Comparison of ENCODE assay signal across 8 mouse cellular contexts in genomic region chr2:106973332-106973958, GRCm38 (mm10). TPM values are rescaled to one million over a fixed set of nuclear protein-coding genes. Genes with fewer than 3 reads are reported as not detected.
A peak's percentile ranks its signal among the peaks of the same experiment; 100 is the strongest.
DNase-seq lines count a peak whose midpoint lies in the region; ATAC-seq and TF ChIP-seq lines count a peak whose summit lies in the region.

No protein-coding gene starts in this region.

- TF ChIP-seq RAD21 in CH12.LX (IDR thresholded peaks at IDR 0.05; ENCODE audit: low read depth, low read length): no peak

- in situ Hi-C loops in CH12.LX (cut with MboI; ENCODE audit: low pct_ligation_motif_present, low pct_unique_long_range_greater_than_20kb, low sequenced_read_pairs): loop anchor here (25.0 kb wide), 1 partner anchor 611 kb away; no protein-coding TSS in a partner anchor

- no peak for TF ChIP-seq POLR2A in CH12.LX (IDR thresholded peaks at IDR 0.05; ENCODE audit: low read depth, low read length)

- H3K27me3 ChIP-seq in CH12.LX (replicated peaks): no peaks in the 10 kb centered on the region
- no peaks in the 10 kb centered on the region for H3K27me3 ChIP-seq in forebrain, embryonic 13.5 days
- no peaks in the 10 kb centered on the region for H3K27me3 ChIP-seq in liver, embryonic 13.5 days

- no peak for TF ChIP-seq EP300 in CH12.LX (IDR thresholded peaks at IDR 0.05; ENCODE audit: low read length)

- peaks cover 51% of the 10 kb centered on the region for H3K79me2 ChIP-seq in CH12.LX (replicated peaks; ENCODE audit: control insufficient read depth, extremely low read depth, insufficient read depth, poor library complexity, severe bottlenecking)

- no peaks in the 10 kb centered on the region for H3K9me3 ChIP-seq in CH12.LX (replicated peaks; ENCODE audit: low read length)
- no peaks in the 10 kb centered on the region for H3K9me3 ChIP-seq in forebrain, embryonic 13.5 days (replicated peaks)
- H3K9me3 ChIP-seq in liver, embryonic 13.5 days (replicated peaks): no peaks in the 10 kb centered on the region

- H3K4me2 ChIP-seq in CH12.LX (ENCODE audit: insufficient read depth, low read depth, poor library complexity, severe bottlenecking): peak overlapping the region; percentile 94
- peak overlapping the region; percentile 67 for H3K4me2 ChIP-seq in forebrain, embryonic 13.5 days
- peak overlapping the region; percentile 70 for H3K4me2 ChIP-seq in liver, embryonic 13.5 days

- 66% methylated on average over 17 of the region's 17 CpGs for WGBS in forebrain, embryonic 13.5 days
- WGBS in liver, embryonic 13.5 days (ENCODE audit: insufficient replicate concordance): 45% methylated on average over 17 of the region's 17 CpGs

- H3K4me3 ChIP-seq in CH12.LX (replicated peaks in 1 of 3; ENCODE audit: low read depth in 2 of 3, low read length in 2 of 3, poor library complexity in 1 of 3): peak overlapping the region; percentile 86 to 96 (median 92)
- H3K4me3 ChIP-seq in forebrain, embryonic 13.5 days: peak overlapping the region; percentile 87
- peak overlapping the region; percentile 79 for H3K4me3 ChIP-seq in liver, embryonic 13.5 days (replicated peaks)

- ATAC-seq in forebrain, embryonic 13.5 days: peak; percentile 14; the same call in 1 of the 2 replicates
- no peak for ATAC-seq in liver, embryonic 13.5 days (ENCODE audit: low read depth)
- no peak for ATAC-seq in frontal cortex, adult (ENCODE audit: low TSS enrichment)

- H3K36me3 ChIP-seq in CH12.LX (replicated peaks in 1 of 2; ENCODE audit: control insufficient read depth in 1 of 2, insufficient read depth in 1 of 2, low read length in 1 of 2): peaks cover 8 to 28% of the 10 kb centered on the region in 2 experiments
- H3K36me3 ChIP-seq in forebrain, embryonic 13.5 days (ENCODE audit: poor library complexity, severe bottlenecking): peaks cover 8% of the 10 kb centered on the region
- peaks cover 8% of the 10 kb centered on the region; the same call in 1 of the 2 replicates for H3K36me3 ChIP-seq in liver, embryonic 13.5 days

- dilution Hi-C loops in CH12.LX (cut with MboI; ENCODE audit: extremely low pct_ligation_motif_present, extremely low pct_unique_long_range_greater_than_20kb, low sequenced_read_pairs): no loop called here

- H3K9ac ChIP-seq in CH12.LX (ENCODE audit: insufficient read depth, low read depth): peak overlapping the region; percentile 88
- H3K9ac ChIP-seq in forebrain, embryonic 13.5 days: peak overlapping the region; percentile 92
- H3K9ac ChIP-seq in liver, embryonic 13.5 days: peak overlapping the region; percentile 85

- H3K4me1 ChIP-seq in CH12.LX (ENCODE audit: control insufficient read depth in 1 of 2, insufficient read depth in 2 of 2): peaks cover 14 to 48% of the 10 kb centered on the region in 2 experiments
- H3K4me1 ChIP-seq in forebrain, embryonic 13.5 days: peaks cover 18% of the 10 kb centered on the region
- H3K4me1 ChIP-seq in liver, embryonic 13.5 days (replicated peaks): peaks cover 17% of the 10 kb centered on the region

- TF ChIP-seq CTCF in CH12.LX (conservative IDR thresholded peaks at IDR 0.05 in 1 of 2, IDR thresholded peaks at IDR 0.05 in 1 of 2; ENCODE audit: low read depth in 2 of 2, low read length in 2 of 2): no peak

- DNase-seq in heart, adult 11 months: peak; percentile 85
- DNase-seq in heart, postnatal 10 days: no peak
- peak; percentile 21 for DNase-seq in CH12.LX (ENCODE audit: extremely low read depth)
- DNase-seq in liver, embryonic 13.5 days: no peak
- no peak for DNase-seq in frontal cortex, postnatal 36 days (ENCODE audit: low spot score in 2 of 2)
- no peak for DNase-seq in urinary bladder, postnatal 36 days (ENCODE audit: low spot score in 2 of 2)

- intact Hi-C loops in heart, postnatal 10 days (cut with DNase I): no loop called here

- H3K27ac ChIP-seq in CH12.LX (ENCODE audit: insufficient read depth, low read depth): peak overlapping the region; percentile 11; the same call in 1 of the 2 replicates
- H3K27ac ChIP-seq in forebrain, embryonic 13.5 days: no peak overlapping the region
- 0 out of 2 replicates have a peak overlapping the region, but pooled peaks have one; percentile 9 for H3K27ac ChIP-seq in liver, embryonic 13.5 days

TF ChIP-seq in CH12.LX, 34 proteins besides CTCF, POLR2A, EP300 and RAD21:
- TF ChIP-seq CHD2 (IDR thresholded peaks at IDR 0.05; ENCODE audit: low read length) (0 out of 2 replicates have a peak, but pooled peaks have one; percentile 10), CHD1 (IDR thresholded peaks at IDR 0.05; ENCODE audit: low read depth, low read length) (peak; percentile 57), JUN (IDR thresholded peaks at IDR 0.05; ENCODE audit: insufficient read depth, low read depth, low read length) (no peak)

RNA-seq across cellular contexts. Expression of gene Arl14ep, which starts 0.8 kb away (rescaled TPM):
- total RNA-seq in heart, postnatal 10 days (2021): 10 to 100 TPM; 15.1 to 18.5 TPM
- total RNA-seq in CH12.LX (2012; rRNA removed) (44.8 and 61.0 TPM in 2 replicates), CH12.LX (2014; rRNA removed) (76.0 and 84.1 TPM in 2 replicates)
- polyA plus RNA-seq in CH12.LX (2012; ENCODE audit: insufficient read length, low read depth): 54.3 and 55.2 TPM in 2 replicates
- 40.2 and 43.4 TPM in 2 replicates for polyA plus RNA-seq in forebrain, embryonic 13.5 days (2015; fragmentation: Nextera tagmentation; extraction: Ambion mirVana)
- polyA plus RNA-seq in liver, embryonic 13.5 days (2015; fragmentation: Nextera tagmentation; extraction: Ambion mirVana): 9.8 and 11.6 TPM in 2 replicates

Comparison
In these comparisons a context has a peak if more than half of its experiments do, and no peak if none do; other contexts are left out.
1. DNase-seq: peak in heart, adult 11 months (single experiment) and CH12.LX (single experiment); none in heart, postnatal 10 days (0 of 2), liver, embryonic 13.5 days (single experiment), frontal cortex, postnatal 36 days (0 of 2) and urinary bladder, postnatal 36 days (0 of 2).
2. Peak in every context shown above with its lines, with median percentiles within 50 percentile points of each other: H3K4me2 ChIP-seq, H3K4me3 ChIP-seq and H3K9ac ChIP-seq.